Mouse (Mus musculus): ENCODE data around the gene Jph4. TPM values are rescaled to one million over a fixed set of nuclear protein-coding genes. Genes with fewer than 3 reads are reported as not detected.

The Jph4 gene
- polyA plus RNA-seq, 1 experiment from 2014 or later = 0.78 TPM

GRCm38 (mm10) chr14:55115846-55116245, 889 bp downstream of the Jph4 start:
- Histone ChIP-seq H3K4me3 (replicated peaks) (peak overlapping the region; percentile 67), H3K9ac (replicated peaks) (peak overlapping the region; percentile 70), H3K4me2 (peak overlapping the region; percentile 100), H3K27me3 (peaks cover 69% of the 10 kb centered on the region), H3K27ac (no peak overlapping the region), H3K9me3 (no peaks in the 10 kb centered on the region), H3K4me1 (replicated peaks) (peaks cover 34% of the 10 kb centered on the region), H3K36me3 (no peaks in the 10 kb centered on the region)
- 3% methylated on average over 8 of the region's 8 CpGs for WGBS
- ATAC-seq (ENCODE audit: insufficient number of reproducible peaks, insufficient read depth, low FRiP score, low TSS enrichment, low read depth) = no peak

- H3K36me3 ChIP-seq = no peaks in the 10 kb centered on the region
- H3K4me2 ChIP-seq = peak overlapping the region; percentile 100
- ATAC-seq (ENCODE audit: insufficient number of reproducible peaks, insufficient read depth, low FRiP score, low TSS enrichment, low read depth) = peak; percentile 49; the same call in 1 of the 2 replicates
- peak overlapping the region; percentile 70 for H3K9ac ChIP-seq (replicated peaks)
- no peaks in the 10 kb centered on the region for H3K9me3 ChIP-seq
- H3K27ac ChIP-seq = no peak overlapping the region
- H3K4me1 ChIP-seq (replicated peaks) = peaks cover 34% of the 10 kb centered on the region
- H3K27me3 ChIP-seq = peaks cover 77% of the 10 kb centered on the region
- under 1% methylated on average over 76 of the region's 78 CpGs for WGBS
- peak overlapping the region; percentile 67 for H3K4me3 ChIP-seq (replicated peaks)
Measured at GRCm38 (mm10) chr14:55114759-55115701, 1.7 kb downstream of the Jph4 start.

- Histone ChIP-seq H3K9ac (replicated peaks) (peak overlapping the region; percentile 70), H3K4me1 (replicated peaks) (peaks cover 39% of the 10 kb centered on the region)
- 7% methylated on average over 26 of the region's 26 CpGs for WGBS
Measured at GRCm38 (mm10) chr14:55113975-55114645, 2.6 kb downstream of the Jph4 start.

GRCm38 (mm10) chr14:55113351-55113974, 3.3 kb downstream of the Jph4 start:
- 65% methylated on average over 51 of the region's 51 CpGs for WGBS
- Histone ChIP-seq H3K27me3 (peaks cover 93% of the 10 kb centered on the region), H3K27ac (no peak overlapping the region), H3K4me1 (replicated peaks) (peaks cover 46% of the 10 kb centered on the region), H3K9me3 (no peaks in the 10 kb centered on the region), H3K9ac (replicated peaks) (no peak overlapping the region), H3K36me3 (no peaks in the 10 kb centered on the region), H3K4me2 (peak overlapping the region; percentile 30), H3K4me3 (replicated peaks) (peak overlapping the region; percentile 67)
- ATAC-seq (ENCODE audit: insufficient number of reproducible peaks, insufficient read depth, low FRiP score, low TSS enrichment, low read depth) = no peak

More at GRCm38 (mm10) chr14:55113975-55114645, 2.6 kb downstream of the Jph4 start:
- Histone ChIP-seq H3K4me3 (replicated peaks) (peak overlapping the region; percentile 67), H3K9me3 (no peaks in the 10 kb centered on the region), H3K4me2 (peak overlapping the region; percentile 100), H3K36me3 (no peaks in the 10 kb centered on the region), H3K27ac (no peak overlapping the region), H3K27me3 (peaks cover 87% of the 10 kb centered on the region)
- ATAC-seq (ENCODE audit: insufficient number of reproducible peaks, insufficient read depth, low FRiP score, low TSS enrichment, low read depth) = no peak

GRCm38 (mm10) chr14:55111720-55112119, 5.0 kb downstream of the Jph4 start:
- H3K4me3 ChIP-seq (replicated peaks) = no peak overlapping the region
- H3K9me3 ChIP-seq = no peaks in the 10 kb centered on the region
- H3K27ac ChIP-seq = no peak overlapping the region
- H3K9ac ChIP-seq (replicated peaks) = no peak overlapping the region
- peaks cover 95% of the 10 kb centered on the region for H3K27me3 ChIP-seq
- no peak for ATAC-seq (ENCODE audit: insufficient number of reproducible peaks, insufficient read depth, low FRiP score, low TSS enrichment, low read depth)
- no peaks in the 10 kb centered on the region for H3K36me3 ChIP-seq
- 80% methylated on average over 2 of the region's 2 CpGs for WGBS
- H3K4me1 ChIP-seq (replicated peaks) = peaks cover 47% of the 10 kb centered on the region
- H3K4me2 ChIP-seq = no peak overlapping the region

GRCm38 (mm10) chr14:55110076-55110475, 6.7 kb downstream of the Jph4 start:
- H3K27ac ChIP-seq = no peak overlapping the region
- H3K9ac ChIP-seq (replicated peaks) = no peak overlapping the region
- H3K4me1 ChIP-seq (replicated peaks) = peaks cover 41% of the 10 kb centered on the region
- H3K36me3 ChIP-seq = no peaks in the 10 kb centered on the region
- no peaks in the 10 kb centered on the region for H3K9me3 ChIP-seq
- WGBS = 19% methylated on average over 9 of the region's 9 CpGs
- no peak overlapping the region for H3K4me3 ChIP-seq (replicated peaks)
- no peak for ATAC-seq (ENCODE audit: insufficient number of reproducible peaks, insufficient read depth, low FRiP score, low TSS enrichment, low read depth)
- H3K4me2 ChIP-seq = no peak overlapping the region
- H3K27me3 ChIP-seq = peaks cover 79% of the 10 kb centered on the region

- H3K9me3 ChIP-seq = no peaks in the 10 kb centered on the region
- H3K27me3 ChIP-seq = peaks cover 71% of the 10 kb centered on the region
- WGBS = 13% methylated on average over 21 of the region's 21 CpGs
- H3K9ac ChIP-seq (replicated peaks) = no peak overlapping the region
- no peaks in the 10 kb centered on the region for H3K36me3 ChIP-seq
- no peak overlapping the region for H3K4me3 ChIP-seq (replicated peaks)
- no peak overlapping the region for H3K27ac ChIP-seq
- no peak for ATAC-seq (ENCODE audit: insufficient number of reproducible peaks, insufficient read depth, low FRiP score, low TSS enrichment, low read depth)
- peak overlapping the region; percentile 0; the same call in 1 of the 2 replicates for H3K4me2 ChIP-seq
- peaks cover 36% of the 10 kb centered on the region for H3K4me1 ChIP-seq (replicated peaks)
Measured at GRCm38 (mm10) chr14:55109048-55109873, 7.5 kb downstream of the Jph4 start.

- peaks cover 29% of the 10 kb centered on the region for H3K4me1 ChIP-seq (replicated peaks)
- H3K36me3 ChIP-seq = no peaks in the 10 kb centered on the region
- no peaks in the 10 kb centered on the region for H3K9me3 ChIP-seq
- no peak overlapping the region for H3K4me3 ChIP-seq (replicated peaks)
- ATAC-seq (ENCODE audit: insufficient number of reproducible peaks, insufficient read depth, low FRiP score, low TSS enrichment, low read depth) = no peak
- H3K9ac ChIP-seq (replicated peaks) = no peak overlapping the region
- H3K4me2 ChIP-seq = peak overlapping the region; percentile 6; the same call in 1 of the 2 replicates
- H3K27ac ChIP-seq = no peak overlapping the region
- peaks cover 61% of the 10 kb centered on the region for H3K27me3 ChIP-seq
- WGBS = 46% methylated on average over 9 of the region's 9 CpGs
Measured at GRCm38 (mm10) chr14:55108202-55108870, 8.4 kb downstream of the Jph4 start.

GRCm38 (mm10) chr14:55106990-55107389, 9.7 kb downstream of the Jph4 start:
- Histone ChIP-seq H3K4me1 (replicated peaks) (peaks cover 29% of the 10 kb centered on the region), H3K9ac (replicated peaks) (no peak overlapping the region), H3K9me3 (no peaks in the 10 kb centered on the region), H3K27me3 (peaks cover 50% of the 10 kb centered on the region), H3K4me3 (replicated peaks) (no peak overlapping the region), H3K27ac (no peak overlapping the region), H3K36me3 (no peaks in the 10 kb centered on the region), H3K4me2 (no peak overlapping the region)
- ATAC-seq (ENCODE audit: insufficient number of reproducible peaks, insufficient read depth, low FRiP score, low TSS enrichment, low read depth) = no peak
- whole genome bisulfite sequencing = 73% methylated on average over 8 of the region's 8 CpGs
